Mouse (Mus musculus) right cerebral cortex, adult 2 months (tissue): ENCODE data around the gene Iqcf3.
"Not testable (repeated sequence)": the region's sequence is repeated elsewhere in the genome, so short reads cannot be mapped to it uniquely, and the experiment has no call there.

ENCODE experiments used
- DNase-seq, 2 experiments: peaks; one replicate each; pipeline ENCODE4 v3.0.0; 2021 to 2022; ENCODE audit warnings: low spot score in 2 of 2

Iqcf3 gene

GRCm38 (mm10) chr9:106561531-106561930 is at the start of gene Iqcf3:
Iqcf3 (minus strand) TSS chr9:106561631.
- no peak for DNase-seq

- DNase-seq, result no peak
Observed at GRCm38 (mm10) chr9:106610727-106611126, 49.3 kb upstream of the Iqcf3 start.

- peak; percentile 74 for DNase-seq
Observed at GRCm38 (mm10) chr9:106600546-106600945, 39.1 kb upstream of the Iqcf3 start.

GRCm38 (mm10) chr9:106598466-106598865 is 37.0 kb upstream of the Iqcf3 start:
- no peak for DNase-seq

- DNase-seq, result peak; percentile 28 to 57
Observed at GRCm38 (mm10) chr9:106595836-106596235, 34.4 kb upstream of the Iqcf3 start.

- DNase-seq, result not testable (repeated sequence)
Observed at GRCm38 (mm10) chr9:106595402-106595801, 34.0 kb upstream of the Iqcf3 start.

GRCm38 (mm10) chr9:106592158-106592557 is 30.7 kb upstream of the Iqcf3 start:
- DNase-seq, result no peak

GRCm38 (mm10) chr9:106582552-106582951 is 21.1 kb upstream of the Iqcf3 start:
- DNase-seq, result no peak

- DNase-seq, result no peak
Observed at GRCm38 (mm10) chr9:106580016-106580415, 18.6 kb upstream of the Iqcf3 start.

- DNase-seq, result no peak
Observed at GRCm38 (mm10) chr9:106576112-106576511, 14.7 kb upstream of the Iqcf3 start.

- no peak for DNase-seq
Observed at GRCm38 (mm10) chr9:106573366-106573765, 11.9 kb upstream of the Iqcf3 start.

GRCm38 (mm10) chr9:106572186-106572585 is 10.8 kb upstream of the Iqcf3 start:
- DNase-seq, result no peak

- DNase-seq, result no peak
Observed at GRCm38 (mm10) chr9:106570896-106571295, 9.5 kb upstream of the Iqcf3 start, which contains the start of gene Iqcf4. Iqcf4 (minus strand) TSS chr9:106570996.

GRCm38 (mm10) chr9:106566437-106566836 is 5.0 kb upstream of the Iqcf3 start:
- DNase-seq, result no peak

- DNase-seq, result no peak
Observed at GRCm38 (mm10) chr9:106564025-106564424, 2.6 kb upstream of the Iqcf3 start.

- no peak for DNase-seq
Observed at GRCm38 (mm10) chr9:106562291-106562690, 860 bp upstream of the Iqcf3 start.

GRCm38 (mm10) chr9:106534975-106535374 is 26.5 kb downstream of the Iqcf3 start:
- DNase-seq, result peak; percentile 15 to 20

GRCm38 (mm10) chr9:106534296-106534695 is 27.1 kb downstream of the Iqcf3 start:
- no peak for DNase-seq

- peak; percentile 25 to 32 for DNase-seq
Observed at GRCm38 (mm10) chr9:106531833-106532232, 29.6 kb downstream of the Iqcf3 start.

GRCm38 (mm10) chr9:106519909-106520308 is 41.5 kb downstream of the Iqcf3 start:
- no peak for DNase-seq

- DNase-seq, result no peak
Observed at GRCm38 (mm10) chr9:106519433-106519832, 42.0 kb downstream of the Iqcf3 start.

- DNase-seq, result no peak
Observed at GRCm38 (mm10) chr9:106514273-106514672, 47.2 kb downstream of the Iqcf3 start, which contains the start of gene Iqcf5. Iqcf5 (plus strand) TSS chr9:106514573.

- DNase-seq, result no peak
Observed at GRCm38 (mm10) chr9:106513566-106513965, 47.9 kb downstream of the Iqcf3 start.

- DNase-seq, result peak; percentile 10 to 15
Observed at GRCm38 (mm10) chr9:106512729-106513450, 48.5 kb downstream of the Iqcf3 start.
